Mouse (Mus musculus): ENCODE results near the gene Spata22. TPM values are rescaled to one million over a fixed set of nuclear protein-coding genes. Genes with fewer than 3 reads are reported as not detected.

The Spata22 gene
- total RNA-seq, 1 experiment from 2014 or later: 3.0 TPM

Other genes starting within 250 kb of the Spata22 start
- 0.30 and 1.7 TPM in 2 replicates for gene Itgae, start 239.2 kb upstream of the Spata22 start, total RNA-seq (2021)
- gene Haspin, start 191.4 kb upstream of the Spata22 start, total RNA-seq (2021): 2.6 and 3.2 TPM in 2 replicates
- gene P2rx5, start 169.3 kb upstream of the Spata22 start, total RNA-seq (2021): 12.7 and 14.2 TPM in 2 replicates
- 104 and 115 TPM in 2 replicates for gene Emc6, start 152.7 kb upstream of the Spata22 start, total RNA-seq (2021)
- 69.6 and 69.7 TPM in 2 replicates for gene Tax1bp3, start 152.7 kb upstream of the Spata22 start, total RNA-seq (2021)
- 12.9 and 16.6 TPM in 2 replicates for gene Ctns, start 130.7 kb upstream of the Spata22 start, total RNA-seq (2021)
- 10.3 and 11.8 TPM in 2 replicates for gene Shpk, start 130.3 kb upstream of the Spata22 start, total RNA-seq (2021)
- gene Trpv1, start 95.4 kb upstream of the Spata22 start, total RNA-seq (2021): 0.15 TPM in 1 of 2 replicates, not detected in the other
- 0.15 TPM in 2 replicates for gene Trpv3, start 62.4 kb upstream of the Spata22 start, total RNA-seq (2021)
- gene Aspa, start 145 bp upstream of the Spata22 start, total RNA-seq (2021): 27.6 and 38.0 TPM in 2 replicates
- gene Gm49340, start within 50 bp of the Spata22 start, total RNA-seq (2021): not detected in 2 replicates
- gene Olfr20, start 21.0 kb downstream of the Spata22 start, total RNA-seq (2021): not detected in 2 replicates
- not detected in 2 replicates for gene Olfr376, start 41.5 kb downstream of the Spata22 start, total RNA-seq (2021)
- gene Olfr1, start 69.9 kb downstream of the Spata22 start, total RNA-seq (2021): not detected in 2 replicates
- not detected in 2 replicates for gene Olfr378, start 98.7 kb downstream of the Spata22 start, total RNA-seq (2021)
- gene Olfr380, start 127.8 kb downstream of the Spata22 start, total RNA-seq (2021): not detected in 2 replicates
- not detected in 2 replicates for gene Olfr381, start 161.9 kb downstream of the Spata22 start, total RNA-seq (2021)
- gene Olfr382, start 187.5 kb downstream of the Spata22 start, total RNA-seq (2021): not detected in 2 replicates